Mouse (Mus musculus) cerebellum, postnatal 14 days (tissue): Measurements from ENCODE around the gene B4galnt3.
A peak's percentile ranks its signal among the peaks of the same experiment; 100 is the strongest.

Experiments used
- DNase-seq, 2 experiments: peaks; one replicate each; pipeline ENCODE4 v3.0.0; 2021; ENCODE audit warnings: mixed read lengths in 2 of 2

Gene B4galnt3

DNA sequence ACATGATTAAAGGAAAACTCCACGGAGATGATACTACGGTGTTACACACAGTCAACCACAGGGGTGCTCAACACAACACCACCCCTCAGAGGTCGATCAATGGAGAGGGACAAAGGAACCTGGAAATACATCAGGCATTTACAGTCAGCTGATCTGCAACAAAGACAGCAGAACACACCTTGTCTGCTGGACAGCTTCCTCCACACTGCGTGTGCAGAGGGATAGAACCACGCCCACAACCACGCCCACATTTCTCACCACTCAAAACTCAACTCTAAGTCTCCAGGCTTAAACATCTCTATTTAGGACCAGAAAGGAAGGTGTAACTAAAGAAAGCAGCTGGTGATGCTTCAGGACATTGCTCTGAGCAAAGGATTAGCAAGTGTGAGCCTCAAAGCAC is 82.8 kb downstream of the B4galnt3 start:
- no peak for DNase-seq

DNA sequence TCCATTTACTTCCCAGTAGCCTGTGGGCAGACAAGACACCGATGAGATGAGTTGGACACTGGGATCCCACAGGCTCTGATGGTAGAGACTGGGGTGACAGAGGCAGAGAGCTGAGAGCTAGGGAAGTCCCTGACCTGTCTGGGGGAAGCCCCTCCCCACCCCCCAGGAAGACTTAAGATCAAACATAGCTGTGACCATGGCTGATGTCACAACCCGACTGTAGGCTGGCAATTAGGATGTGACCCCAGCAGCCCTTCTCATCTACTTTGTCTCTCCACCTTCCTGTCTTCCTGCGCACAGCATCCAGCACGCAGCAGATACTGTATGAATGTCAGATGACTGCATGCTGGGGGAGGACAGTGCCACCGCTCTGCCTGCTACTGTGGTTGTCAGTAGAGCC is 87.8 kb downstream of the B4galnt3 start:
- DNase-seq = no peak

DNA sequence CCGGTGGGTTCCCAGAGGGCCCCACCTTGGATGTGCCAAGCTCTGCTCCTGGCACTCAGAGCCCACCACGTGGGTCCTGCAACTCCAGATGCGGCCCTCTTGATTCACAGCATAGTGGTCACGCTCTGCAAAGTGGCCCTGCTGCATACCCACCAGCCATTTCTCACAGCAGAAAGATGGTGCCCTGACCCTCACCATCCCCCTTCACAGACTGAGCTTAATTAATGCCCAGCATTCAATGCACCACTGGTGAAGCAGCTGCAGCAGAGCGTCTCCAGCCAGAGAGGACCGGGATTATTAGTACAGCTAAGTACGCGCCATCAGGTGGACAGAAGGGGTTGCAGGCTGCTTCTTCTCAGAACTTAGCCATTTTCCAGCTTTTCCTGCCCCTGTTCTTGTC is 92.0 kb downstream of the B4galnt3 start:
- DNase-seq = no peak

DNA sequence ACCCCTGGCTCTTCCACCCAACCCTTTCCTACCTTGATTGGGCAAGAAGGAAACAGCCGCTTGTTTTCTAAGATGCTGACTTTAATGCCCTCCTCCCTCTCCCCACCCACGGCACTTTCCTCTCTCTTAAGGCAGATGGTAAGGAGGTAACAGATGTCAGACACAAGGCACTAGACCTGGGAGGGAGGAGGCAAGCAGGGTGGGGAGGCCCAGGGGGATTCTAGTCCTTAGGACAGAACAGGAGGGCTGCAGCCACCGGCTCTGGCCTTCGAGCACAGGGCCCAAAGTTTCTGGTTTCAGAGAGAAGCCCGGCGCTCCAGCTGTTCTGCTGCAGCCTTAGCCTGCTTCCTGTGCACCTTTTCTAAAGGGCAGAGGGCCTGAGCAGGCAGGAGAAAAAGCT is 92.4 kb downstream of the B4galnt3 start:
- DNase-seq = no peak

DNA sequence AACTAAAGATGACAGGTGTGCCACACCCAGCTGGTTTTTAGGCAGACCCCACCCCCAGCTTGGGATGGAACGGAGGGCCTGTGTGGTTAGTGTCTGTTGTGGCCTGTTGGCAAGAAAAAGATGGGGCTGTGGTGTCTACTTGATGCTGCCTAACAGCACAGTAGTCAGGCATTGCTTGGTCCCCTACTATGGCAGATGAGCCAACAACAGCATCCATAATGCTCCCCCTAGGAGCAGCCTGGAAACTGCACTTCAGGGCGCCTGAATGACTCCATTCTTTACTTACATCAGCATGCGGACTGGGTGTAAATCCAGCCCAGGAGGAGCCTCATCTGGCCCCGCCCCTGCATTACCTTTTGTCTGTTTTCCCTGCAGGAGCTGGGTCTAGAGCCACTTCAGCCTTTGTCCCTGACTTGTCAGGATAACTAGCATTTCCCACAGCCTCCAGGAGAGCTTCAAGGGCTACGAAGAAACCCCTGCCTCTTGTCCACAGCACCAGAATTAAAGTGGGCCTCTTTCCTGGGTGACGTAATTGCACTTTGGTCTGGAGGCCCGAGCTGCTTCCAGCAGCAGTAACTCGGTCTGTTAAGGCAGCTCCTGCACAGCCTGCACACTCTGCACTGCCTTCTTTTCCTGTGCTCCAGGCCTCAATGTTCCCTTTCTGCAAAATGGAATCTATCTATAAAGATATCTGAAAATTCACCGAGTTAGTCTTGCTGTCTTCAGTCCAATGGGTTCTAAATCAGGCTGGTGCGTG is 94.5 kb downstream of the B4galnt3 start:
- DNase-seq = no peak

DNA sequence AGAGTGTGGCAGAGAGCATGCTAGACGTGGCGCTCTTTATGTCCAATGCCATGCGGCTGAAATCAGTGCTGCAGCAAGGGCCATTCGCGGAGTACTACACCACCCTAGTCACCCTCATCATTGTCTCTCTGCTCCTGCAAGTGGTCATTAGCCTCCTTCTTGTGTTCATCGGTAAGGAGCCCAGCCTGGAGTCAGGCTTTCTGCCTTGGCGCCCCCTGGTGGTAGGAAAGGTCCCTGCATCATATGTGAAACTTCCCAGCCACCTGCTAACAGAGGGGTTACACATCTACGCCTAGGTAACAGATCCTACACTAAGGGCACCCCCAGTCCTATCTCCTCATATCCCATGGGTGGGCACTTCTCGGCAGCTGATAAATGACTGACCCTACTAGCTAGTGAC is 96.4 kb downstream of the B4galnt3 start:
- DNase-seq = peak; percentile 85 to 88

DNA sequence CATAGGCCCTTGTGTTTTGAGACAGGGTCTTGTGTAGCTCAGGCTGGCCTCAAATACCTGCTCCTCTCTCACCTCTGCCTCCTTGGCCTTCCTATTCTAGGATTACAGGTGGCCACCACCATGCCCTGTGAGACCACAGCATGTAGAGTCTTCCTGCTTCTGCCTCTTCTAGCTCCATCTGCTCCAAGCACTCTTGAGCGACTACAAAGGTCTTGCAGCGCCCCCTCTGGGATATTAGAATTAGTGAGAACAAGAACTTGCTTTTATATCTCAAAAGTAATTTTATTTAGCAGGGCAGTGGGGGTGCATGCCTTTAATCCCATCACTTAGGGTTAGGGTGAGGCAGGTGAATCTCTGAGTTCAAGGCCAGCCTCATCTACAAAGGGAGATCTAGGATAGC is 97.5 kb downstream of the B4galnt3 start:
- DNase-seq = peak; percentile 39 to 53

DNA sequence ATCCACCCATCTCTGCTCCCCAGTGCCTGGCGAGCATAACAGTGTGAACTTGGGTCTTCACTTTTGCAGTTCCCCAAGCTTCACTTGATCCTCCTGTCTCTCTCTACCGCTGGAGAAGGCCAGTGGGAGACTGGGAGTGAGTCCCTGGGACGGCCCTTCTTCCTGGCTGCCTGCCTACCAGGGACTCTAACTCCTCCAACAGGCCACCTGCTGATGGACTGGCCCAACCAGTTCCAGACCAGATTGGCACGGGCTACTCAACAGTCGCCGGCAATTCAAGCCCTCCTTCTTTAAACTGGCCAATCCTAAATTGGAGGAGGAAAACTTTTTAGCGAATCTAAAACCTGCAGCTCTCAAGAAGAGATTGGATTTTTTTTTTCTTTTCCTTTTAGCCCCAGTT is 99.4 kb downstream of the B4galnt3 start:
- DNase-seq = peak; percentile 41 to 43

DNA sequence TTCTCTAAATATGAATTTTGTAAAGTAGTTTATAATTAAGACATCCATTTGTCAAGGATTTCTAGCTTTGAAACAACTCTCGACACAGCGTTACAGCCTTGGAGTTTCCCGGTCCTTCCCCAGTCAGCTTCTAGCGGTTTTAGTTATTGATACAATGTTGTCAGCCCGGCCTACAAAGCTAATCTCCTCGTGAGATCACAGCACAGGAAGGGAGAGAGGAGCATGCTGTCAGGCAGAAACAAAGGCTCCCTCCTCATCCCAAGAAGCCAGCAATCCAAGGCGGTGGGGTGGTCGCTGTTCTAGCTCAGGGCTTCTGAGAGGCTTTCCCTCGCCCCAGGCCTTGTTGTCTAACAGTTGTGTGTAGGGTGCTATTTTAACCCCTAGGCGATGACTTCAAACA is 100.1 kb downstream of the B4galnt3 start:
- DNase-seq = no peak

DNA sequence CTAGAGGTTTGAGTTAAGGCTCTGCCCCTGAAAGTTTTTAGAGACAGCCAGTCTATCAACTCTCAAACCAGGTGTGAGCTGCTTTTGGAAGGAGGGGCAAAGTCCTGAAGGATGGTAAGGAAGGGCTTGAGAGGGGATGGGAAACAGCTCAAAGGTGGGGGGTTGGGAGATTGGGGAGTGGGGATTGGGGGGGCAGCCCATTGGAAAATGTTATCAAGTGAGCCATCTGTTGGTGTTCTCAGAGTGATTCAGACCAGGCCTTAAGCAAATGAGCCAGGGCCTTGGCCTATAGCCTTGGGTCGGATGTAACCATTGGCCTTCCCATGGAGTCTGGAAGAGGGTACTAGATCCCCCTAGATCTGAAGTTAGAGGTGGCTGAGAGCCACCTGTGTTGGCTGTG is 100.6 kb downstream of the B4galnt3 start:
- no peak for DNase-seq

DNA sequence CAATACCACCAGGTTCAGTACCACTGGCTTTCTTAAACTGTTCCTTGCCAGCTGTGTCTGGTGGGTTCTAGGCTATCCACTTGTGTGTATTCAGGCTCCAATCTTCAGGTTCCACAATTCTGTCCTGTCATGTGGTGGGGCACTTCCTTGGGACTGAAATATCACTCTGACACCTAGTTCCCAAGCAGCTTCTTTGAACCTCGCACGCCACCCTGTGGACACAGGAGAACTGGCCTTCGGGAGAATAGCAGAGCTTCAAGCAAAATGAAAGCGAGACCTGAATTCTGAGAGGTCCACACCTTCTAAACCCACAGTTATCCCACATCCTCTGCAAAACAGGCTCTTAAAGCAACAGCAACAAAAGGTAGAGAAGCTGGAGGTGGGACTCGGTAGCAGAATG is 101.2 kb downstream of the B4galnt3 start:
- peak; percentile 81 to 89 for DNase-seq

DNA sequence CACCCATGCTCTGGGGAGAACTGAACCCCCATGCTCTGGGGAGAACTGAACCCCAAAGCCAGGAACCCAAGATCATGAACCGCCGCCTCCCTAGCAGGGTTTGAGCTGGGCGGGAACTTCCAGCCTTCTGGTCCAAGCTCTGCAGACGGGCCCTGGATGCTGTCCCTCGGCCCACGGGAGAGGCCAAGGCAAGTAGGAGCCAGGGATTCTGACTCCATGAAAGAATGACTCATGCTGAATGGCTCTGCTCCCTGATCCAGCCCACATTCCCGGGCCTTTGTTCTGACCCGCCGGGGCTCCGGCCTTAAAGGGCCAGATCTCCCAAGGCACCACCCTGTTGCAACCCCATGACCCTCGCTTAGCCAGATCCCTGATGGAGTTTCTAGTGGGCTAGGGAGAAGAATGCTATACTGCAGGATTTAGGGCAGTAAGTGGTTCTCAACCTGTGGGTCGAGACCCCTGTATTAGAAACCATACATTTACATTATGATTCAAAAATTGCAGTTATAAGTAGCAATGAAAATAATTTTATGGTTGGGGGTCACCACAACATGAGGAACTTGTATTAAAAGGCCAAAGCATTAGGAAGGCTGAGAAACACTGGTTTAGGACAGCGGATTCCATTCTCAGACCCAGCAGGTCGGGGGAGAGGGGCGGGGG is 102.0 kb downstream of the B4galnt3 start:
- DNase-seq = peak; percentile 37 to 38

DNA sequence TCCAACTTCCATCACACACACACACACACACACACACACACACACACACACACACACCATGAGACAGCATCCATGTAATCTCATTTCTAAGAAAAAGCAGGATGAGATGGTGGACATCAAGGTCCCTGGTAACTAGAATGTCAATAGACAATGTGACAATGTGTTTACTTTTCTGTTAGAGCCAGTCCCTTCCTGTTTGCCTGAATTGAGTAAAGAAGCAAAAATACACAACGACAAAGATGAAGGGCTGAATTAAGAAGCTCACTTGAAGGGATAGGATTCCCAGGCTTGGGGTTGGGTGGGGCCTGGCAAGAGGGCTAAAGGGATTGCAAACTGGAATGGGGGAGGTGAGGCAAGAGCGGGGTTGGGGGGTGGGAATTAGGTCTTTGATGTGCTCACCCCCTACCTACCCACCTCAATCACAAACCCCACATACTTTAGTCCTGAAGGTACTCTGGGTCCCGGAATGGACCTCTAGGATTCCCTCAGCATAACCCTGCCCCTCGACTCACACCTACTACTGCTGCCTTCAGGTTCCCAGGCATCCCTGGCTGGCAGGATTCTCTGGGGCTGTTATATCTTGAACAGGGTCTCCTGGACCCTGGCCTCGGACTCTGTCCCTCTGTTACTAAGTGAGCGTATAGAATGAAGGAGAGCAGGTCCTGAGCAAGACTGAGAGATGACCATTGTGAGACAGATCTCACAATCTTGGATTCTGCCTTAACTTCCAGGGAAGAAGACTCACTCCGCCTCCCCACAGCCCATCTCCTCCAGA is 102.8 kb downstream of the B4galnt3 start:
- DNase-seq = no peak

DNA sequence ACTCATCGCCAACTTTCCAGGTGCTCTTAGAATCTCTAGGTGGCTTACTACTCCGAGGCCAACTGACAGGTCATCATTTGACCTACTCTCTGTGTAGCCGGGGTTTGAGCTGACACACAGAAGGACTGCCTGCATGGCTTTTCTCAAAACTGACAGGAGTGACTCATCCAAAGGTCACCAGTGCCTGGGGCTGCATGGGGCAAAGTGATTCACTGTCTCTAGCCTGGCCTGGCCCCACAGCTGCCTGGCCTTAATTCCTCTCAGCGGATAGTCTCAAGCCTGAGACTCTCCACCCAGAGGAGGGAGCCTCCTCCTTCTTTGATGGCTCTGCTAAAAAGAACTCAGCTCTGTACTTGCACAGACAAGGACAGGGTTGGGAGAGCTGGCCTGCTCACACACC is 103.4 kb downstream of the B4galnt3 start:
- DNase-seq = no peak

DNA sequence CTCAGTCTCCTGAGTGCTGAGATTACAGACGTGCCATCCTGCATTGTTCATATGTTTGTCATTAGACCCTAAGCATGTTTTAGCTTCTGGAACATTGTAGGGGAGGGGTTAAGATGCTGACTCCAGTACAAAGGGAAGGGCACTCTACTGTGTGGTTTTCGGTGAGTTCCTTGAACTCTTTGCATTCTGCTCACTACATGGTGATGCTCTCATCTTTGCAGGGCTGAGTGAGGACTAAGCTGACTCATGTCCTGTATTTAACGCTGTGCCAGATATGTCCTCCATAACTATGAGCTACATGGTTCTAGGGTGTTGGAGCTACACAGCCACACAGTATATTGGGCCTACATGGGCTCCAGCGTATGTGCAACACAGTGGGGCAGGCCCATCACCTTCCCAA is 104.0 kb downstream of the B4galnt3 start:
- no peak for DNase-seq

DNA sequence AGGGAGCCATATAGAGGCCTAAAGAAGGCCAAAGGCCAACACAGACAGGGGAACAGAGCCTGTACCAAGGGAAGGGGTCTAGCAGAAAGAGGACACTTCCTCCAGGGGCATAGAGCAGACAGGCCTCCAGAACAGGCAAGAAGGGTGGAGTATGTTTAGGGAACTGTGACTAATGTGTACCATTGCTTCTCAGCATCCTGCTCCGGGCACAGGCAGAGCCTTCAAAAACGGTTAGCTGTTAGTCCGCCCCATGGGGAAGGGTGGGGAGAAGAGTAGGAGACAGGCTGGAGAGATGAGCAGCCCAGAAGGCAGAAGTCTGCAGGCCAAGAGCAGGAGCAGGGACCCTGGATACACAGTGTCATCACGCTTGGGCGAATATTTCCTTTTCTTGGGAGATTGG is 105.1 kb downstream of the B4galnt3 start:
- no peak for DNase-seq

DNA sequence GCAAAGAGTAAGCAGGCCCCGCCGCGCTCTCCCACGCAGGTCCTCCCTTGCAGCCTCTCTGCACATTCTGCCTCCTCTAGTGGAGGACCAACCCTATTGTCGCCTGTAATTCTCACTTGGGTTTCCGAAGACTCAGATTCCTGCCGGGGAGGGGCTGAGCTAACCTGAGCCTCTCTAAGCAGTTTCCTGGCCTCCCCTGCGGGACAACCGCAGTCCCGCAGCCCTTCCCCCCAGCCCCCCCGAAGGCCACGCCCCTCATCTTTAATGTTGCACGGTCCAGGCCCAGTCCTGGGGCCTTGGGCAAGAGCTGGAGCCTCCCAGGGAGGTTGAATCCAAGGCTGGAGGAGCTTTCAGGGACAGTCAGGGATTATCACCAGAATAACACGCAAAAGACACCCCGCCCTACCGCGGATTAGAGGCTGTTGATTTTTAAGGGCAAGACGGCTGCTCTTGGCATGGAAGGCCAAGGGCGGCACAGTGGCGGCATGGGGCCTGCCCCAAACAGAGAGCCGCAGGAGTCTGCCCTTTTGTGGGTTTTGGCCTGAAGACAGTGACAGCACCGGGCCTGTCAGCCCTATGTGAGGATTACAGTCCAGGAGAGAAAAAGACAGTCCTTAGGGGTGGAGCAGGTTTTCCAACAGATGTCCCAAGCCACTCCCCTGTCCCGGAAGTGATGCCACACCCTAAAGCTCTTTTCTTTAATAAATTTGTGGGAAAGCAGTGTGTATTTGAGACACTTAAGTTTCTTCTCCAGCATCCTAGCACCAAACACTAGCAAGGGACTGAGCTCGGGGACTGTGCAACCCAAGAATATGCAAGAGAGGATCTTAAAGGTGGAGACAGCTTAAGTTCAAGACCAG is 105.8 kb downstream of the B4galnt3 start:
- DNase-seq = no peak

DNA sequence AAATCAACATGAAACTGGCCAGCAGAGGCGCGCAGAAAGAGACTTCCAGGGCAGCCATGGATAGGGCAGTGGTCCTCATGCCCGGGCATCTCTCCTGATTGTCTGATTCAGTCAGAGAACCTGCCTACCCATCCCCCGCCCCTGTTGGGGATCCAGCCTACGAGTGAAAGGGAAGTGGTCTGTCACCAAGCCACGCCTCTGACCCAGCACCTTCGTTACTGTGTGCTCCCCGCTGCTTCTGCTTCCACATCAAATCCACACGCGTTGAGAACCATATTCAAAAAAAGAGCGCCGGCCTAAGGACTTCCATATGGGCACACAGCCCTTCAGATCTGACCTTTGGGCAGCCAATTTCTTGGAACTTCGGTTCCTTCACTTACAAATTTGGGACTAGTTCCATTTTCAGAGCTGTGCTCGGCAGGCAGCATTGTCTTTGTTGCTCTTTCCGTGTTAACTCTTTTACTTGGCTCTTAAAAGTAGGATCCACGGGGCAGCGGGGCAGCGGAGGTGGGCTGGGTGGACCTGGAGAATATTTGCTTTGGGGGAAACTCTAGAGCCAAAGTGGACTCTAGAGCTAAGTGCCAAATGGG is 106.7 kb downstream of the B4galnt3 start:
- DNase-seq = peak in 1 of 2 experiments; percentile 44

DNA sequence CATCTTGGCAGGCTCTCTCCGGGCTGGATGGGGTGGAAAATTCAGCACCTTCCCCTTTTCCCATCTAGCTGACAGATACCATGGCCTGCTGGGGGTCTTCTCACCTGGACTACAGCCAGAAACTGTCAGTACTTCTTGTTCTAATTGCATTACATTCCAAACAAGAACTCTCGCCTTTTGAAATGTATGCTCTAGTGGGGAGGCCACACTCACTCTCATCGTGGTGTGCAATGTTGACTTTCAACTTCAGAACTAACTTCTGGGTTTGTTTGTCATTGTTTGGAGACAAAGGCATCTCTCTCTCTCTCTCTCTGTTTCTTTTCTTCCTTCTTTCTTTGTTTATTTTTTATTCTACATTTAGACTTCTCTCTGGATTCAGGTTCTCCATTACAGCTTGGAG is 107.8 kb downstream of the B4galnt3 start:
- no peak for DNase-seq

DNA sequence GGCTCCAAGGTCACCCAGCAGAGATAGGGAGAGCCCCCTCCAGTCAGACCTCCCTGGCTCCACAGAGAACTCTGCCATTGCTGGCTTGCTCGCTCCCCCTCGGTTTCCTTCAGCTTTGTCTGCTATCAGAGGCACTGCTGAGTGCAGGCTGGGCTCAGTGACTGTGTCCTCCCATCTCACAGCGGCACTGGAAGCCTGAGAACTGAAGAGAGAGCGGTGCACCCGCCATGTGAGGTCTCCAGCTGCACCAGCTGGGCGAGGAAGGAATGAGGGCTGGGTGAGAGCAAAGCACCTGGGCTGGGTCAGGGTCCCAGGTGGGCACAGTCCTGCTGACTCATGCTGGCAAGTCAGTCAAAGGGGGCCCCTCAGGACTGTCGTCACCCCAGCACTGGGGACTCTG is 108.6 kb downstream of the B4galnt3 start:
- no peak for DNase-seq

DNA sequence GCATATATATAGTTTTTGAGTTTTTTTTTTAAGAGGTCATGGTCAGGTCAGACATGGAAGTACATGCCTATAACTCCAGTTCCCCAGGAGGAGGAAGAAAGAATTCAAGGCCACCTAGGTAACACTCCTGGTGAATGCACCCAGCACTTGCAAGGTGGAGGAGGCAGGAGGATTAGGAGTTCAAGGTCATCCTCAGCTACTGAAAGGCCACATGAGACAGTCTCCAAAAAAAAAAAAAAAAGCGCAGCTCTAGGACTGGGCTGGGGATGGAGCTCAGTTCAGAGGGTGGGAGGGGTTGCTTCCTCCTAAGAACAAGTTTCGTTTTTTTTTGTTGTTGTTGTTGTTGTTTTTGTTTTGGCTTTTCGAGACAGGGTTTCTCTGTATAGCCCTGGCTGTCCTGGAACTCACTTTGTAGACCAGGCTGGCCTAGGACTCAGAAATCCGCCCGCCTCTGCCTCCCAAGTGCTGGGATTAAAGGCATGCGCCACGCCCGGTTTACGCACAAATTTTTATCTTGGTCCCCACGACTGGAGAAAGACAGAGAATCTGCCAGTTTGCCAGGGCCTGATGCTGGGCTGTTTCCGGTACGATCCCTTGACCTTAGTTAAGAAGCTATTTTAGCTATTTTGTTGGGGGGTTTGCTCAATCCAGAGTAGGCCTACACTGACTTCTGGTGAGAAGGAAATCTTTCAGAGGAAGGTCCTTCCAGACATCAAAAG is 109.2 kb downstream of the B4galnt3 start:
- DNase-seq = no peak

DNA sequence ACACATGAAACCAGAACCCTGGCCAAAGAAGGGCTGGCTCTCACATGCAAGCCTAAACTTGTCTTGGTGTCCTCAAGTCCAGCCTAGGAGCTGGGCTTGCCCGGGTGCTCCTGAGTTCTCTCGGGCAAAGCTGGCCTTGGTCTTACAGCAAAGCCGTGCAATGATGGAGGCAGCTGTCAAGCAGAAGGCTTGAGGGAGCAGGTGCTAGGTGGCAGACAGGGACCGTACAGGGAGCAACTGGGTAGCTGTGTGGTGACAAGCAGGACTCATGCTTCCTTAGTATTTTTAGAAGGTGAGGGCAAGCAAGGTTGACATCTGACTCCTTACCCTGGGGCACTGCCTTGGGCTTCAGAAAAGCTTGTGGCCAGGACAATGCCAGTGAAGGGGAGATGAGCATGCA is 110.6 kb downstream of the B4galnt3 start:
- no peak for DNase-seq
